Mouse (Mus musculus) liver, postnatal 0 days (tissue): ENCODE measurements around the gene Ano10. TPM values are rescaled to one million over a fixed set of nuclear protein-coding genes. Genes with fewer than 3 reads are reported as not detected.

Experiments used
- ATAC-seq: fragments of 200-750 bp; cut with Nextera tagmentation; 2 replicates; pipeline ENCODE4 v1.8.0; 2017; ENCODE audit warnings: mild to moderate bottlenecking, moderate library complexity
- DNase-seq: peaks from one replicate; pipeline ENCODE4 v3.0.0-alpha.2; 2016
- H3K27ac ChIP-seq: fragments of 300-500 bp; sonication (generic); 2 replicates; pipeline ENCODE4 v1.5.1; 2014; ENCODE audit warnings: antibody characterized with exemption, moderate library complexity, mild to moderate bottlenecking, low read depth
- H3K27me3 ChIP-seq: fragments of 300-500 bp; sonication (generic); 2 replicates; pipeline ENCODE4 v1.6.1; 2014; ENCODE audit warnings: low read length, control low read depth, mixed read lengths; ENCODE audit not compliant: insufficient read depth
- H3K36me3 ChIP-seq: fragments of 300-500 bp; sonication (generic); replicated peaks from 2 replicates; pipeline ENCODE4 v1.6.1; 2014; ENCODE audit warnings: mild to moderate bottlenecking, control low read depth, low read length, moderate library complexity, mixed read lengths; ENCODE audit not compliant: insufficient read depth
- H3K4me1 ChIP-seq: fragments of 300-500 bp; sonication (generic); 2 replicates; pipeline ENCODE4 v1.6.1; 2014; ENCODE audit warnings: antibody characterized with exemption, mild to moderate bottlenecking, control low read depth; ENCODE audit not compliant: insufficient read depth
- H3K4me2 ChIP-seq: fragments of 300-500 bp; sonication (generic); 2 replicates; pipeline ENCODE4 v1.6.1; 2014; ENCODE audit warnings: low read depth, mild to moderate bottlenecking, low read length, moderate library complexity, mixed read lengths
- H3K4me3 ChIP-seq: fragments of 300-500 bp; sonication (generic); 2 replicates; pipeline ENCODE4 v1.5.1; 2014; ENCODE audit warnings: low read depth, low read length
- H3K9ac ChIP-seq: fragments of 300-500 bp; sonication (generic); replicated peaks from 2 replicates; pipeline ENCODE4 v1.6.1; 2014; ENCODE audit warnings: mild to moderate bottlenecking, moderate library complexity
- H3K9me3 ChIP-seq: fragments of 300-500 bp; sonication (generic); 2 replicates; pipeline ENCODE4 v1.6.1; 2016; ENCODE audit warnings: mild to moderate bottlenecking, control low read depth, low read length, mixed read lengths
- CTCF ChIP-seq: sonication (generic); IDR thresholded peaks from 2 replicates; pipeline ENCODE4 v1.5.1; 2016; ENCODE audit warnings: antibody characterized with exemption, low read depth
- EP300 ChIP-seq: IDR thresholded peaks from 2 replicates; pipeline ENCODE4 v1.6.1; 2016; ENCODE audit warnings: antibody characterized with exemption, low read depth, mild to moderate bottlenecking
- WGBS: fragments of 180-500 bp; shearing (Covaris S2); extraction: QIAGEN DNeasy Blood & Tissue Kit; methylation state at CpG from one replicate; pipeline ENCODE4 v1.1.7; 2014; ENCODE audit not compliant: insufficient replicate concordance; 5-methylcytosine and 5-hydroxymethylcytosine counted together
- polyA plus RNA-seq: library from polyadenylated mRNA; unstranded; fragments of >200 nt; fragmentation: Nextera tagmentation; extraction: Ambion mirVana; gene quantifications from 2 replicates; pipeline ENCODE4 v1.2.1, GENCODE M21; 2015

Ano10 gene
- polyA plus RNA-seq, 1 experiment from 2014 or later, result 13.7 TPM

DNA sequence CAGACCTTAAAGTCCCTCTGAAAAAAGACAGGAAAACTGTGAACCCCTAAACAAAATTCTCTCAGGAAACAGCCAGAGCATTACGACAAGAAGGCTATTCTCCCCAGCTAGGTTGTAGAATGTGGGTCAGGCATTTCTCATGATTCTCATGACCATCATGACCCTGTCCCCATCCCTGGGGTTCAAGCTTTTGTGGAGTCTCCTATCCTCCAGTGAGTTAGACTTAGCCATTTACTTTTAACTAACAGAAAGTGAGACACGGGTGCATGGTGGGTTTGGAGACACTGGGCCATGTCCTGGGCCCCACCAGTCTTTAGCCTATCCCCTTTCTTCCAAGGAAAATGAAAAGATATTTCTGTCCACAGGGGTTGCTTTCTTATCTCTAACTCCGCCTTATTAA is 109.9 kb downstream of the Ano10 start:
- Histone ChIP-seq H3K9ac (no peak overlapping the region), H3K27ac (no peak overlapping the region), H3K4me1 (peaks cover 32% of the 10 kb centered on the region), H3K27me3 (no peaks in the 10 kb centered on the region), H3K4me2 (no peak overlapping the region), H3K36me3 (0 out of 2 replicates have a peak, but pooled peaks cover 2% of the 10 kb centered on the region), H3K9me3 (no peaks in the 10 kb centered on the region), H3K4me3 (no peak overlapping the region)
- ATAC-seq (no peak), DNase-seq (no peak)
- TF ChIP-seq EP300, result no peak
- TF ChIP-seq CTCF, result no peak
- WGBS, result 82% methylated on average over 3 of the region's 3 CpGs

DNA sequence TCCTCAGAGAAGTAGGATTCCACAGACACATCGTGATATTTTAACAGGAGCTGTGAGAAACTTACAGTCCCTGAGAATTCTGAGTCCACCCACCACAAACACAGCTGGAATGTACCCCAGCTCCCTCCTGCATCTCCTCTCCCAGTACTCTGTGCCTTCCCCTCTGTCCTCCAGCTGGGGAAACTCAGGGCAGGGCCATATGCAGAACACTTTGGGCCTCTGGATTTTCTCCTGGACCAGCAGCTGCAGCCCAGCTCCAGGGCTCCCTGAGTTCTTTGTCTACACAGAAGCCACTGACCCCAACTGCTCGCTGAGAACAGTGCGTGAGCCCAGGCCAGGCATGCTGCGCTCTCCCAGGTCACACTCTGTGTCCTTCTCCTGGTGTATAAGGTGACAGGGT is 111.1 kb downstream of the Ano10 start:
- ATAC-seq, result no peak
- peaks cover 22% of the 10 kb centered on the region for H3K4me1 ChIP-seq
- H3K27me3 ChIP-seq, result no peaks in the 10 kb centered on the region
- DNase-seq, result no peak
- no peak overlapping the region for H3K4me2 ChIP-seq
- no peak overlapping the region for H3K4me3 ChIP-seq
- no peak for TF ChIP-seq EP300
- no peak for TF ChIP-seq CTCF
- H3K27ac ChIP-seq, result no peak overlapping the region
- no peak overlapping the region for H3K9ac ChIP-seq
- 0 out of 2 replicates have a peak, but pooled peaks cover 1% of the 10 kb centered on the region for H3K36me3 ChIP-seq
- H3K9me3 ChIP-seq, result no peaks in the 10 kb centered on the region
- 86% methylated on average over 4 of the region's 4 CpGs for WGBS

DNA sequence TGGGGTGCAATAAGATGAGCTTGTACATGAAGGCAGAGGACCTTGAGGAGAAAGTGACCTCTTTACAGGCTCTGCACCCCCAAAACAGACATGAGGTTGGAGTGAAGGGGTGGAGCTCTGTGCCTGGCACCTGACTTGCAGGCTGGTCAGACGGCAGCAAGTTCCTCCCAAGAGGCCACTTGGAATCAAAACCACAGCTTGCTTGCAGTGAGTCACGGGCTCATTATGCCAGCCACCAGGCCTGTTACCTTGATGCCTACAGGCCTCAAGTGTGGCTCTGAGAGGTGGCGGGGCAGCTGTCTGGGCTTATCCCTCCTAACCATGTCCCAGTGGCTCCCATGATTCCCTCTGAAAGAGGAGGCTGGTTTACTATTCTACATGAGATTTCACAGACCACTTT is 114.1 kb downstream of the Ano10 start:
- Histone ChIP-seq H3K27ac (no peak overlapping the region), H3K9me3 (no peaks in the 10 kb centered on the region), H3K27me3 (no peaks in the 10 kb centered on the region), H3K4me2 (no peak overlapping the region), H3K9ac (no peak overlapping the region), H3K4me1 (no peaks in the 10 kb centered on the region), H3K36me3 (no peaks in the 10 kb centered on the region), H3K4me3 (no peak overlapping the region)
- 62% methylated on average over 3 of the region's 3 CpGs for WGBS
- DNase-seq (no peak), ATAC-seq (no peak)
- TF ChIP-seq CTCF (no peak), EP300 (no peak)

GRCm38 (mm10) chr9:122178427-122178826 is 115.8 kb downstream of the Ano10 start:
- TF ChIP-seq EP300, result no peak
- TF ChIP-seq CTCF, result no peak
- Histone ChIP-seq H3K27me3 (no peaks in the 10 kb centered on the region), H3K36me3 (no peaks in the 10 kb centered on the region), H3K9ac (no peak overlapping the region), H3K4me2 (no peak overlapping the region), H3K27ac (no peak overlapping the region), H3K4me1 (no peaks in the 10 kb centered on the region; the same call in 1 of the 2 replicates), H3K4me3 (no peak overlapping the region), H3K9me3 (no peaks in the 10 kb centered on the region)
- DNase-seq (no peak), ATAC-seq (no peak)
- 69% methylated on average over 4 of the region's 4 CpGs for WGBS

GRCm38 (mm10) chr9:122177256-122178220 is 116.7 kb downstream of the Ano10 start:
- H3K4me1 ChIP-seq, result no peaks in the 10 kb centered on the region; the same call in 1 of the 2 replicates
- DNase-seq (no peak), ATAC-seq (no peak)
- no peaks in the 10 kb centered on the region for H3K27me3 ChIP-seq
- H3K27ac ChIP-seq, result no peak overlapping the region
- no peak overlapping the region for H3K4me2 ChIP-seq
- WGBS, result 55% methylated on average over 7 of the region's 7 CpGs
- H3K4me3 ChIP-seq, result no peak overlapping the region
- TF ChIP-seq EP300, result no peak
- TF ChIP-seq CTCF, result no peak
- H3K9ac ChIP-seq, result no peak overlapping the region
- H3K36me3 ChIP-seq, result no peaks in the 10 kb centered on the region
- H3K9me3 ChIP-seq, result no peaks in the 10 kb centered on the region

- ATAC-seq, result no peak
- TF ChIP-seq CTCF, result no peak
- TF ChIP-seq EP300, result no peak
Observed at GRCm38 (mm10) chr9:122174723-122175122, 119.5 kb downstream of the Ano10 start.

More at GRCm38 (mm10) chr9:122174723-122175122, 119.5 kb downstream of the Ano10 start:
- H3K27ac ChIP-seq, result no peak overlapping the region
- WGBS, result 75% methylated on average over 6 of the region's 6 CpGs
- no peak overlapping the region for H3K4me2 ChIP-seq
- H3K9ac ChIP-seq, result no peak overlapping the region
- no peak overlapping the region for H3K4me3 ChIP-seq
- DNase-seq, result no peak
- H3K27me3 ChIP-seq, result no peaks in the 10 kb centered on the region
- peaks cover 13% of the 10 kb centered on the region for H3K4me1 ChIP-seq
- no peaks in the 10 kb centered on the region for H3K9me3 ChIP-seq
- no peaks in the 10 kb centered on the region; the same call in 1 of the 2 replicates for H3K36me3 ChIP-seq
